Mouse (Mus musculus): ENCODE data around the gene Cep55.

Cep55 gene

DNA sequence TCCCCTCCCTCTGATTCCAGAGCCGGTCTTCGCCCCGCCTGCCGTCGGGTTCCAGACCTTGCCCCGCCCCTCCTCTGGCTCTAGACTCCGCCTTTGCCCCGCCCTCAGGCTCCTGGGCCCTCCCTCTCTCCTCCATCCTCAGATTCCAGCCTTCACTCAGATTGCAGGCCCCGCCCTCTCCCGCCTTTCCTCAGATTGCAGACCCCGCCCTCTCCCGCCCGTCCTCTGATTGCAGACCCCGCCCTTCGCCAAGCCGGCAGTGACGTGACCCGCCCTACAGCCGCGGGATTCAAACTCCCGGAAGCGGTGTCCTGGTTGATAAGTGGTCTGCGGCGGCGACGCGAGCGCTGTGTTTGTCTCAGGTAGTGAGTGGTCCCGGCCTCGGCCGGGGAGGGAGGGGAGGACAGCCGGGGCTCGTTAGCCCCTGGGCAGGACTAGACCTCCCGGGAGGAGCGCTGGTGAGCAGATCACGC is at the start of gene Cep55:
TSS of gene Cep55 (plus strand) at position 292 of the 473 bp plus-strand sequence.
- peak; percentile 94 for DNase-seq

DNA sequence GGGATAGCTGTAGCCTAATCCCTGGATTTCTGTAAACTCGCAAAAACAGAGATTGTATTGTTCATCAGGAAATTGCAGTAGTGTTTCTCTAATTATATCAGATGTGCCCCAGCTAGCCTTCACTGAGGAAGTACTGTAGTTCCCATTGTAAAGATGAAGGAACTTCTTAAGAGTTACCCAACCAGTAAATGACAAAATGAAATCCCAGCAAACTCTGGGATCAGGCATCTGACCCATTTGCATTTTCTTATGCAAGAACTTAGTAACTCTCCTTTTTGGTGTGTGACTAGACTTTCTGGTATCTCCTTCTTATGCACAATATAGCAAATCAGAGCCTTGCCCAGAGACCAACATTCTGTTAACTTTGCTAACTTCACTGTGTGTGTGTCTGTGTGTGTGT is 43.4 kb upstream of the Cep55 start:
- DNase-seq = no peak

DNA sequence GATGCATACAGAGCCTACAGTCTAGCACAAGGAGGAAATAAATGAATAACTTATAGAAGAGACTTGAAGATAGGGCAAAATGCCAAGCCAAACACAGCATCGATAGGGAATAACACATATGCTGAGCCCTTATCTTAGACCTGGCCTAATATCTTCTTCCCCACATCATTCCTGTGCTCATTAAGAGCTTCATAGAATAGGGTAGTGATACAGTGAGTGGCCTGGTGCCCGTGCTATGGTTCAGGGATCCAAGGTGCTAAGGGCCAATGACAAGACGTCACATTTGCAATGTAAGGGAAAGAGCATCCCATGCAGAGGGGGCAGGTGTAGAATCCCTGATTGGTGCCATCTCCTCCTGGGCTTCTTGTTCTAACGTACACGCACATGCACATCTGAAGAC is 40.4 kb upstream of the Cep55 start:
- DNase-seq = no peak

DNA sequence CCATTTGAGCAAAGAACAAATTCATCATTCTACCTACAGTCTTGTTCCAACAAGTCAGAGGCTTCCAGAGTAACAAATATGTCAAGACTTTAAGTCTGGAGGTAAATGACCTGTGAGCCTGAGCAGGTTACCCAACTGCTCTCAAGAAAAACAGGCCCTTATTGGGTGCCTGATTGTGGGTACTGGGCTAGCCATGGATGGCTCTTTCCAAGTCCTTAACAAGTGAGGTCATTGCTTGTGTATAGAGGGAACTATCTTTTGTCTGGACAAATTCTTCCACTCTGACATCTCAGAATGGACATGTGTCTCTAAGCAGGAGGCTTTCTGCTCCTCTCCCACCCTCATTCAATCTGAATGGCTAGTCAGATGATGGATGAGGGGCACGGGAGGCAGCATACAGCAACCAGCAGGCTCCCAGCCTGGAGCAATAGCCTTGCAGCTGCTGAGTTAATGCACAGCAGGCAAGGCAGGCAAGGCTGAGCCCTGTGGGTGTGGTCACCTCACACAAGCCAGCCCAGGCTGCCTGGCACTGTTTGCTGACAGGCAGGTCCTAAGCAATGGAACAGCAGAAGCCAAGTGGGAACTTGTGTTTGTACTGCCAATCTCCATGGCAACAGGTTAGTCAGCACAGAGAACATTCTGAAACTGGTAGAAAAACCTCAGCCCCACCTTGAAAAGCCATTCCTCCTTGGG is 39.5 kb upstream of the Cep55 start:
- no peak for DNase-seq

DNA sequence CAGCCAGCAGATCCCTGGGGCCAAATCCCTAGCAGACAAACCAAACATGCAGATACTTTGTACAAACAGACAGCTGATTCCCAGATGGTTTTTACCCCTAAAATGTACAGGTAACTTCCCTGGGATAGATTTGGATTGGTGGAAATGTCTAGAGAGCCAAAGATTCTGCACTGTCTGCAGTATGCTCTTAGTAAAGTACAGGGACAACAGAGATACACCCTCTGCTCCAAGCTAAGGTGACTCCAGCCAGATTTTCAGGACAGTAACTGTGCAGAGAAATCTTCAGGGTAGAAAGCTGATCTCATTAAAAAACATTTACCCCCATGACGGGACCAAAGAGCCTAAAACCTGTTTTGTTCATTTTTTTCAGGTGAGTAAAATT is 38.9 kb upstream of the Cep55 start:
- no peak for DNase-seq

DNA sequence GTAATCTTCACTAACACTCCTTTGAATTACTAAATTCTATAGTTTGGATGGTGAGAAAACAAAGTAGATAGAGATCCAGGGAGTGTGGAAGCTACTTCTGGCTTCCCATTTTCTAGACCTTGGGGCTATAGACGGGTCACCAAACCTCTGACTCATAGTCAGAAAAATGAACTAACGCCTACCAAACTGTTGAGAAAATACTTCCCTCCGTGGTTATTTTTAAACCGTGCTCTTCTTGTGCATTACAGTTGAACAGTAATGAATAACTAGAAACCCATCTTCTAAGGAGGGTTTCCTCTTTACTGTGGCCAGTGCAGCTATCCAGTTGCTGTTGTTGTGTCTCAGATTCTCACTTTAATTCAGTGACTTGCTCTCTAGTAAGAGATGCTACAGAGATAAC is 32.1 kb upstream of the Cep55 start:
- DNase-seq = no peak

DNA sequence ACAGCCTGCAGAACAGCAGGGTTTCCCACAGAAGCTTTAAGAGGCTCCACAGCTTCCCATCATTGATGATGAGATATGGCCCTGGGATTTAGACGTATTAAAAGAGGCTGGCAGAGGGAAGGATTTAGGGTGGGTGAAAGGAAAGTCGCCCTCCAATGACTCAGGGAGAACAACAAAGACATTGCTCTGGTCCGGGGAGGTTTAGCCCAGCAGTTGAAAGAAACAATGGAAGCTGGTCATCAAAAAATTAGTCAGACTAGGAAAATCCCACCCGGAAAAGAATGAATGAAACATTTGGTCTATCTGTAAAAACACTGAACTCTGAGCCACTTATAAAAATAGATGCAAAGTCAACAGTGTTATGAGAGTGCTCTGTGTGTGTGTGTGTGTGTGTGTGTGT is 31.2 kb upstream of the Cep55 start:
- no peak for DNase-seq

DNA sequence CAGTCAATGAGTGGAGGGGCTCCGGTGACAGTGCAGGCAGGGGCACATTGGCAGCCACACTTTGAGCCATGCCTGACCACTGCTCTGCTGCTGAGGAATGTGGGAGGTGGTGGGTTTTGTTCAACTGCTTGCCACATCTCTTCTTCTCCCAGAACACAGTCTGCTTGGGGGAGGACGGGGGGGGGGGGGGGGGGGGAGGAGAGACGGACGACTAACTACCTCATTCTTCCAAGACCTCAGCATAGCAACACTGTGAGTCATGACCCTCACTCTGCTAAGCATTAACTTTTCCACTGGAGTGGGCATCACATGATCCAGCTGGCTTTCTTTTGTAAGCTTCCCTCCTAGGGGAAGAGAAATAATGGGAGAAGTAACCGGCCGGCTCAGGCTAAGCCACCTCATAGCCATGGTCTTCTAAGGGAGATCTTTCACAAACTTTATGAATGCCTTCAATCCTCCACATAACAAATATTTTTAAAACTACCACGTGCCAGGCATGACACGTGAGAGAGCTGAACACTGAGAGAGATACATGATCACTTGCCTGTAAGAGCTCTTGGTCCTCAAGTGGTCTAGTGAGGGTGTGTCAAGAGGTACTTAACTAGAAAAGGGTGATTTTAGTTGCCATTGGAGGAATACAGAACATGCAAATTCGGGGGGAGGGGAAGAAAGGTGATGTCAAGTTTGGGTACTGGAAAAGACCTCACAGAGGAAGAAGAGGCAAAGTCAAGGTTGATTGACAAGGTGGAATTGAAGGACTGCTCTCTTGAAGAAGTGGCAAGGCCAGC is 29.4 kb upstream of the Cep55 start:
- DNase-seq = no peak

DNA sequence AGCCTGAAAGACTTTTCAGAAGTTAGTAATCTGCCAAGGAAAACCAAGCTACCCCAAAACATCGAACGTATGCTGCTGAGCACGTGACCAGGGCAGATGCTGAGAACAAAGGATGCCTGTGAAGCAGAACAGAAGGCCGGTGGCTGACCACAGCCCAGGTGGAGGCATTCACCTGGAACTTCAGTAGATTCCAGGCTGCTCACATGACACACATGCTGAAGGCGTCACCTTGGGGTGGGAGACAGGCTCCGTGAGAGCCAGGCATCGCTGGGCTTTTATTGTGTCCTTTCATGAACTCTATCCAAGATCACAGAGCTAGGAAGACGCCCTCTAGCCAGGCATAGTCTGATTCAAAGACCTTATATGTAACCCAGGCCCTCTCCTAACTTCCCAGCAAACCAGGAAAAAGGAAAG is 28.6 kb upstream of the Cep55 start:
- DNase-seq = no peak

DNA sequence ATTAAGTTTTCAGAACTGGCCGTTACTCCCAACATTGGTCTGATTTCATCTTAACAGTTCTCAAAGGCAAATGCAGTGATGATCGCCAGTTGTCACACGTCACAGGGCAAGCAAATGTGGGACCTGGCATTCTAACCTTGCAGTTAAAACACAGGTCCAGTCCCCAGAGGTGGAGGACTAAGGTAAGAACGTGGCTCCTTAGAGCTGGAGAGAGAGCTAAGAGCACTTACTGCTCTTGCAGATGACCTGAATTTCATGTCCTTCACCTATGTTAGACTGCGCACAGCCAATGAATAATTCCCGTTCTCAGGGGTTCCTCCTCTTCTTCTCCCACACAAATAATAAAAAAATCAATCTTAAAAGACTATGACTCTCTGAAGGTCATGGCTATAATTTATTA is 27.4 kb upstream of the Cep55 start:
- no peak for DNase-seq

DNA sequence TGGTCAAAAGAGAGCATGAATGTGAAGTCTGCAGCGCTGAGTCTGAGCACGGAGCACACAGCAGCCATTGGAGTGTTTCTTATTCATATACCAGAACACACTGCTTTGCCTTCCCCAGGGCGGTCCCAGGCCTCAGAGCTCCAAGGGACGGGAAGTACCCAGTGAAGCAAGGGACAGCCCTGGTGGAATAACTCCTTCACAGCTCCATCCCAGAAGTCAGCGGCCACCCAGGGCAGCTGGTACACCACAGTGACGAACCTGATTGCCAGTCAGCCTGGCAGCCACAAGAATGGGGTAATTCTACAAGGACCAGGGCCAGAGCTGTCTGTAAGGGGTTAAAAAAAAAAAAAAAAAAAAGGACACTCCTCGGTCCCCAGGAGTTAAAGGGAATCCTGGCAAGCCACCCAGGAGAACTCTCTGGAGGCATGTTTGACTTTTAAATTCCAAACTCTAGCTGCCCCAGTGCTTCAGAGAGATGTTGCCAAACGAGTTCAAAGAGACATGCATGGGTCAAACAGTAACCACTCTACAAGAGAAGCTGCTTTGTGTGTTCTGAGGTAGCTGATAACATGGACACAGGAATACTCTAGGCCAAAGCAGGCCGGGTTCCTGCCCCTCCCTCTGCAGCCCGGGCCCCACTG is 26.8 kb upstream of the Cep55 start:
- DNase-seq = no peak

DNA sequence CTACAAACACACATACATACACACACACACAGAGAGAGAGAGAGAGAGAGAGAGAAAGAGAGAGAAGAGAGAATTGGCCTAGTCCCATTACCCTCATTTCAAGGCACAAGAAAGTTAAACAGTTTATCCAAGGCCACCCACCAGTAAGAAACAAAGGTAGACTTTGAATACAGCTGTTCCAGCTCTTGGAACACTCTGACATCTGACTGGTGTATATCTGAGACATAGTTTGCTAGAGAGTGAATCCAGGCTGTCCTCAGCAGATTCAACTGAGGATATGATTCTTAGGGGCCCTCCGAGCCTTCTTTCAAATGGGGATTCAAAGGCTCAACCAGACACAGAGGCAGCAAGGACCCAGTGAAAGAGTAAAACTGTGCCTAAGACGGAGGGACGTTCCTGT is 25.5 kb upstream of the Cep55 start:
- DNase-seq = no peak

DNA sequence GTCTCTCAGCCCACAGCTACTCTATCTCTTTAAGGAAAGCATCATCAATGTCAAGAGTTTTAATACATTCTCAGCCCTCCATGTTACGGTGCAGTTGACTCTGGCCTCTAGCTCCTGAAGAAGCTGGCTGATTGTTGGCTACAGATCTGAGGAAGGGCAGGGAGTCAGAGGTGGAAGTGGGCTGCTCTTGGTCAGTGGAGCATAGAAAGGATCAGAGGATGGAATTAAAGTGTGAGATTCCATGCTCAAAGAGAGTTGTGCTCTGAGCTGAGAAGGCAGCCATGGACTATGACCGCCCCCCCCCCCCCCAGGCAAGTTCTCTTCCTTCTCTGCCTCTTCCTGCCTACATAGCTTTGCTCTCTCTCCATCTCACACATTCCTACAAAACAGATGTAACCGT is 24.9 kb upstream of the Cep55 start:
- no peak for DNase-seq

DNA sequence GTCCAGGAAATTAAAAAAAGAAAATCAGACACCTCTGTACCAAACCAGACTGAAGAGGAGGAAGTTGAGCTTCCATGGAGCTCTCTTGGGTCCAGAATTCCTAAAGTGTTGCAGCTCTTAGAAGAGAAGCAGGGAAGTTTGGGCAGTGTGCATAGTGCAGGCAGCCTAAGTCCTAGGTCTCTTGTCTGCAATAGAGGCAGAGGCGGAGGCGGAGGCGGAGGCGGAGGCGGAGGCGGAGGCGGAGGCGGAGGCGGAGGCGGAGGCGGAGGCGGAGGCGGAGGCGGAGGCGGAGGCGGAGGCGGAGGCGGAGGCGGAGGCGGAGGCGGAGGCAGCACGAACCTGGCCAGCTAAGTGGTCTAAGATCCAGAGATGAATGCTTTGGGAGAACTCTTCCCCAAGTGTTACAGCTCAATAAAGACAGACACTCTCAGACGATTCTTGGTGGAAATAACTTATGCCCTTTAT is 24.1 kb upstream of the Cep55 start:
- no peak for DNase-seq

DNA sequence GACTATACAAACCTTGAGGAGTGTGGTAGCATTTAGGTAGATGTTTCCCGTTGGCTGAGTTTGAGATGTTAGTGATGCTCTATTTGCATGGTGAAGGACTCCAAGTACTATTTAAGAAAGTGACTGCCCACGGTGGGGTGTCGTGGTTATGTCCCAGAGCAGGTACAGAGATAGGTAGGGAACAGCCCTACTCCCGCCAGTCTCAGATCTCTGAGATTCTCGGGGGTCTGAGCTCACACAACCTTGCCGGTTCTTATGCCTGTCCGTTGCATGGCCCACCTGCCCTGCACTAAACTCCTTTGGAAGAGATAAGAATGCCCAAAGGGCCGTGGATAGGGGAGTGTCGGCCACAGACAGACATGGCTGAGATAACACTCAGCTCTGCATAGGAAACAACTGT is 23.7 kb upstream of the Cep55 start:
- DNase-seq = no peak

DNA sequence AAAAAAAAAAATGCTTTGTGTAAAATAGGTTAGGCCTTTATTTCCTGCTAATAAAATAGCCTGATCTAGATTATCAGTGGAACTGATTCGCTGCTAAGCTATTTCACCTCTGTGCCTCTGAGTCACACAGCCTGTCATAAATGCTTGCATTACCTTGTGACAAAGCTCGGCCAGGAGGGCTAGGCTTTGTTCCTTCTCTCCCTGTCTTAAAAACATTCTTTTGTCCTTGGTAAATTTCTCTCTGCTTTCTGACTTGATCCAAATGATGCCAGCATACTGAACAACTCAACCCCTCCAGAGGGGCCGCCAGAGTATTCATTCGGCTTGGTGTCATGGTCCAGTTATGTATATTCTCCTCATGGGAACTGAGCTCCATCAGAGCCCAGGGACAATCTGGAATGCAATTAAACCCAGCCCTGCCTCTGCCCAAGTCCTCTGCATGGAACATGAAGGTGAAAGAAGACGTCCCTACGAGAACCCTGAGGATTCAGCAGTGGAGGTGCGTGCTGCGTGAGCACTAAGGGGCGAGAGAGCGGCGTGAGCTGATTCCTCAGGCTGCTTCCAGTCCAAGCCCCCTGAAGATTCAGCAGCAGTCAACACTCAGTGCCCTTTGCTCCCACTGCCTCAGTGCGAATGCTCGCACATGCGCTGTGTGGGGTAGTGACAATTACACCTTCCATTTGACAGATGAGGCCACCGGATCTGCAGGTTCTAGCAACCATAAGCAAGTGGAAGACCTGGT is 21.6 kb upstream of the Cep55 start:
- DNase-seq = no peak

DNA sequence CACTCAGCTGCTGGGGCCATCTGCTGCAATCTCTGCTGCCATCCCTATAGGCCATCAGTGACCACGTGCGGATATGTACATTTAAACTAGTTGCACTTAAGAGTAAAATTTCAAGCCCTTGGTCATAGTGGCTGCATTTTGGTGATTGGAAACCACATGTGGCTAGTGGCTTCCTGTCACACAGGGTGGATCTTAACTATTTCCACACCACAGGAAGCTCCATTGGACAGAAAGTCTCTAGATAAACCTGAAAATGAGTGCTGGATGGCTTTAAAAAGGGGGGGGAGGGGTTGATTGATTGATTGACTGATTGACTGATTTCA is 21.1 kb upstream of the Cep55 start:
- no peak for DNase-seq

DNA sequence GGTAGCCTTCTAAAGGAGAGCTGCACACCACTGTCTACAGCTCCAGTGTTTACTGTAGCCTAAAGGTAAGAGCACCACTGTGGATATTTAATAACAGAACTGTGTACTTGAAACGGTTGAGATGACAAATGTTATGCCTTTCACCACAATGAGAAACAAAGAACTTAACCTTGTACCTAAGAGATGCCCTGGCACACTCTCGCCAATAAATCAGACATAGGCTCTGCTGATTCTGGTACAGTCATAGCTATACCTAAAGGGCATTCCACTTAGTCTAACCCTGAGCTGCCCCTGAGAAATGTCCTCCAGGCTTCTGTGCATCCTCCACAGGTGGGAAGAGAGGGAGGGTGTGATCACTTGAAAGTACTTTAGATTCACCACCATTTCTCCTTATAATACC is 20.1 kb upstream of the Cep55 start:
- DNase-seq = no peak

DNA sequence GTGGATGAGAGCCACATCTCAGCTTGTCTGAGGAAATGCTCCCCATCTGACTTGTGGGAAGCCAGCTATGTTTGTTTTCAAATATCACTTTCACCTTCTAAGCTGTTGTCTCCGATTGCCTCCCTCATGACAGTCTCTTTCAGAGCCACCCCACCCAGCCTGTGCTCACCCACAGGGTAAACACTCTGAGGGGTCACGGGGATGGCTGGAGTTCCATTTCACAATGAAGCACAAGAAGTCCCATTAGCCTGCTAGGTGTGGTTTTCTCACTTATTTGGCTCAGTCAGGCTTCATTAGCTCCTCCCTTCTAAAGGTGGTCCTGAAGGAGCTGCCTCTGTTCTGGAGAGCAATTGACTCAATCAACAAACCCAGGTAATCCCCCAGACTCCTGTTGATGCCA is 19.0 kb upstream of the Cep55 start:
- no peak for DNase-seq

DNA sequence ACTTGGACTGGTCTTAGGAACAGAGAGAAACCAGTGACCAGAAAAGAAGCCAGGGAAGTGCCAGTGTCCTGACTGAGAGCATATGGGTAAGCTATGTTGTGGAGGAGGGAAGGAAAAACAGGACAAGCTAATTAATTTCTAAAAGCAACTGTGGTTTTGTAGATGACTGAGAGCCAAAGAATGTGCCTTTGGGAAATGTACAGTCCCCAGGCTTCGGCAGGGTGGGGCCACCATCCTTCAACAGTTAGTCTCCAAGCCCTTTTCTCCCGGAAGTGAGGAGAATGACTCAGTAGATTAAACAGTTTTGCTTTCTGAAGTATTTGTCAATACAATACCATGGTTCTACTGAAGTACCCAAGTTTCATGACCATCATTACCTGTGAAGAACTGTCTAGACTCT is 16.5 kb upstream of the Cep55 start:
- DNase-seq = no peak

DNA sequence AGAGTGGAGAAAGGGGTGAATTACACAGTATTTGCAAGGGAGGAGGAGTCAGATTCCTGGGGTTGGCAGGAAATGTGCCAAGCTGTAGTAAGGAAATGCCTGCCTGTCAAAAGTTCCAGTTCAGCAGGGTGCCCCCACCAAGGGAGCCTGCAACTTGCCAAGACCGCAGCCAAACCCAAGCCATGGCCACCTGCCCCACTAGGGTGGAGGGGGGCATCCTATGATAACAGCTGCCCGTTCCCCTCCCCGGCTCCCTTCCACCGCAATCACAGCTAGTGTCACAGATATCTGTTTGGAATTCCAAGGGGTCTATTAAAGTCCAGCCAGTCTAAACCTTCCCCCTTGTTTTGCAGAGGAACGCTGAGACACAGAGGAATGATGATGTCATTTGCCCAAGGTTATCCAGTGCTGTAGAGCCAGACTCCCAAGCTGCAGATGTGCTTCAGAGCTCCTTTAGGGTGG is 12.5 kb upstream of the Cep55 start:
- DNase-seq = no peak

DNA sequence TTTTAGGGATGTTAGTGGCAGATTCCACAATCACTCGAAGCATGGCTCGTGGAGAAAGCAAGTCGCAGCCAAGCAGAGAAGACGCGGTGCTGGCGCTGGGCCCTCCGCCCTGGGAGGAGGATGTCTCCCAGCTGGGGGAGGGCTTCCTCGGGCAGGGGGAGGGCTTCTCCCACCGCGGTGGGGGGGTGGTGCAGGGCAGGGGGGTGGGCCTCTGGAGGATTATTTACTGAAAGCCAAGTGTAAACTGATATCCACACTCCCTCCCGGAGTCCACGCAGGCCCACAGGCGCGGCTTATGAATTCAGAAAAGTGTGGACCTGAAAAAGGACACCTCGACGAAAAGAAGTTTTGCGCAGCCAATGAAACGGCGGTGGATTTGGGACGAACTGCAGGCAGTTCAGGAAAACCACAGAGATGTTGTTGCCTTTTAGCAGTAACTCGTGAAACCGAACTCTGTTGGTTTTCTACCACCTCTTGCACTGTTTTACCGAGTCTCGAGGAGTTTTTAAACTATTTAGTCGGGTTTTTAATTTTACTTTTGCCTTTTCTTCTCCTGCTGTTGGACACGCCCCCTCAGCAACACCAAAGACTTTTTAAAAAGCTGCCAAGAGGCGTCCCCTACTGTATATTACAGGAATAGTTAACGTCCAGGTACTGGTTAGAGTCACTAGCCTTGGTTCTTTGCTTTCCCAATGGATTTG is 11.4 kb upstream of the Cep55 start, which contains the start of gene Myof:
TSS of gene Myof (minus strand) at position 297 of the 701 bp plus-strand sequence.
- DNase-seq = no peak

DNA sequence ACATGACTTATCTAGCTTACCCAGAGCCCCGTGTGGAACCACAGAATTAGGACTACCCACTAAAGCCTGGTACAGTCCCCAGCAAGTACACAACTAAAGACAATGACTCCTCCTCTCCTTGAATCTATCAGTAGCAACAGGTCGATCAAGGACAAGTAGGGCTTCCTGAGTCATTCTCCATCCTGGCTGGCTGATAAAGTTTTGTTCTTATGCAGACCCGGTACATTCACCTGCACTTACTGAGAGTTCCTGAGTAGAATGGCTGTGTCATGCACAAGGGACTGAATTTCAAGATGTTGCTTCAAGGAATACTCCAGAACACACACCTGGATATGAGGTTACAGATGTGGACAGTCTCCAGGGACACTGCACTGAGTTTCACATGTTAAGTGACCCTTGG is 9.6 kb upstream of the Cep55 start:
- no peak for DNase-seq

Data from cerebellum, adult 11 months (tissue).